Mouse (Mus musculus) lung, embryonic 14.5 days (tissue): ENCODE data around the gene Rbms1. TPM values are rescaled to one million over a fixed set of nuclear protein-coding genes. Genes with fewer than 3 reads are reported as not detected.

ENCODE experiments used
- ATAC-seq: fragments of 200-750 bp; cut with Nextera tagmentation; 2 replicates; pipeline ENCODE4 v1.8.0; 2017; ENCODE audit warnings: mild to moderate bottlenecking, moderate TSS enrichment, moderate library complexity; ENCODE audit not compliant: insufficient read depth
- DNase-seq: peaks from one replicate; pipeline ENCODE4 v3.0.0-alpha.2; 2015
- H3K27ac ChIP-seq: fragments of 300-500 bp; sonication (generic); 2 replicates; pipeline ENCODE4 v1.5.1; 2014; ENCODE audit warnings: low read depth, mild to moderate bottlenecking, moderate library complexity
- H3K27me3 ChIP-seq: fragments of 300-500 bp; sonication (generic); 2 replicates; pipeline ENCODE4 v1.6.1; 2014; ENCODE audit warnings: low read length, control low read depth; ENCODE audit not compliant: insufficient read depth
- H3K36me3 ChIP-seq: fragments of 300-500 bp; sonication (generic); 2 replicates; pipeline ENCODE4 v1.6.1; 2014; ENCODE audit warnings: control low read depth; ENCODE audit not compliant: insufficient read depth
- H3K4me1 ChIP-seq: fragments of 300-500 bp; sonication (generic); 2 replicates; pipeline ENCODE4 v1.6.1; 2014; ENCODE audit warnings: antibody characterized with exemption, control low read depth; ENCODE audit not compliant: insufficient read depth
- H3K4me2 ChIP-seq: fragments of 300-500 bp; sonication (generic); 2 replicates; pipeline ENCODE4 v1.6.1; 2014; ENCODE audit warnings: mild to moderate bottlenecking
- H3K4me3 ChIP-seq: fragments of 300-500 bp; sonication (generic); 2 replicates; pipeline ENCODE4 v1.5.1; 2014; ENCODE audit warnings: low read depth, low read length
- H3K9ac ChIP-seq: fragments of 300-500 bp; sonication (generic); 2 replicates; pipeline ENCODE4 v1.6.1; 2014
- H3K9me3 ChIP-seq: fragments of 300-500 bp; sonication (generic); 2 replicates; pipeline ENCODE4 v1.6.1; 2016; ENCODE audit warnings: low read depth, low read length, control low read depth
- CTCF ChIP-seq: IDR thresholded peaks from 2 replicates; pipeline ENCODE4 v1.5.1; 2016; ENCODE audit warnings: antibody characterized with exemption, low read depth
- WGBS: fragments of 180-500 bp; shearing (Covaris S2); extraction: QIAGEN DNeasy Blood & Tissue Kit; methylation state at CpG from one replicate; pipeline ENCODE4 v1.1.7; 2014; 5-methylcytosine and 5-hydroxymethylcytosine counted together
- polyA plus RNA-seq: library from polyadenylated mRNA; unstranded; fragments of >200 nt; fragmentation: Nextera tagmentation; extraction: Ambion mirVana; gene quantifications from 2 replicates; pipeline ENCODE4 v1.2.1, GENCODE M21; 2014

Rbms1 gene
- polyA plus RNA-seq, 1 experiment from 2014 or later, result 136 TPM

DNA sequence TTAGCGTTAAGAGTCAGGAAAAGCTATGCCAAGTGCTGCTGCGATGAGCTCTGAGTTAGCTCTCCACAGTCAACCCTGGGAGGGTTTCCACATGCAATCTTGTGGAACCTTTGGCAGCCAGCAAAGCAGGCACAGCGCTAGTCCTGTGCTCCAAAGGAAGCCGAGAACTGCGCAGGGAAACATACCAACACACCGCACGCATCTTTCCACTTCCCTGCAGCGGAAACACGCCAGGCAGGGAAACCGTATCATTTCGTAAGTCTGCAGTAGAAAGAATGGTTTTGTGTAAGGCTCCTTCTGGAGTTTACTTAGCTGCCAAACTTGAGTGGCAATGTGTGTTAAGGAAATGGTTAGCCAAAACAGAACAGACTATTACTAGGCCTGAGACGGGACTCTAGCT, 150.0 kb downstream of the Rbms1 start:
- WGBS, result 77% methylated on average over 12 of the region's 12 CpGs
- no peak for ATAC-seq
- H3K4me1 ChIP-seq, result peaks cover 25% of the 10 kb centered on the region; the same call in 1 of the 2 replicates
- DNase-seq, result no peak
- H3K36me3 ChIP-seq, result no peaks in the 10 kb centered on the region; the same call in 1 of the 2 replicates
- H3K9me3 ChIP-seq, result no peaks in the 10 kb centered on the region
- H3K4me3 ChIP-seq, result no peak overlapping the region
- H3K9ac ChIP-seq, result no peak overlapping the region
- TF ChIP-seq CTCF, result no peak
- H3K4me2 ChIP-seq, result no peak overlapping the region
- H3K27me3 ChIP-seq, result no peaks in the 10 kb centered on the region
- H3K27ac ChIP-seq, result no peak overlapping the region; the same call in 1 of the 2 replicates

DNA sequence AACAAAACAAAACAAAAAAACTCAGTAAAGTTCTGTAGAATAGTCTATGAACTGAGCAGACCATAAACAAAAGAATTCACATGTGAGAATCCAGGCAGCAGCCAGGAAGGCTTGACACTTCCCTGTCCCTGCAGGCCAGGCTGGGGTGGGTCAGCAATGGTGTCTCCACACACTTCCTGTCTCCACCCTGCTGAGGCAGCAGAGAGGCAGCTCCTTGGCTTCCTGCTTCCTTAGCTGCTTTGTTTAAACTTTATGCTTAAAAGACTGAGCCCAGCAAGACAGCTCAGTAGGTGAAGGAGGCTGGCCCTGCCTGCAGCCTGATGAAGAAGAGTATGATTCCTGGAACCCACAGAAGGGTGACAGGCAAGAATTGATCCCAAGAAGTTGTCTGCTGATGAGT, 152.4 kb downstream of the Rbms1 start:
- Histone ChIP-seq H3K9me3 (no peaks in the 10 kb centered on the region), H3K4me1 (peaks cover 32% of the 10 kb centered on the region; the same call in 1 of the 2 replicates), H3K4me3 (no peak overlapping the region), H3K4me2 (no peak overlapping the region), H3K27me3 (no peaks in the 10 kb centered on the region), H3K36me3 (no peaks in the 10 kb centered on the region; the same call in 1 of the 2 replicates), H3K27ac (peak overlapping the region; percentile 48; the same call in 1 of the 2 replicates), H3K9ac (no peak overlapping the region)
- TF ChIP-seq CTCF, result peak; percentile 56
- ATAC-seq, result peak; percentile 72; the same call in 1 of the 2 replicates
- DNase-seq, result peak; percentile 79

- no peaks in the 10 kb centered on the region for H3K9me3 ChIP-seq
- H3K4me1 ChIP-seq, result peaks cover 27% of the 10 kb centered on the region; the same call in 1 of the 2 replicates
- no peak for TF ChIP-seq CTCF
- H3K27ac ChIP-seq, result peak overlapping the region; percentile 74; the same call in 1 of the 2 replicates
- peak; percentile 29; the same call in 1 of the 2 replicates for ATAC-seq
- no peaks in the 10 kb centered on the region; the same call in 1 of the 2 replicates for H3K36me3 ChIP-seq
- H3K9ac ChIP-seq, result no peak overlapping the region
- H3K4me2 ChIP-seq, result no peak overlapping the region
- peak; percentile 45 for DNase-seq
- no peak overlapping the region for H3K4me3 ChIP-seq
- no peaks in the 10 kb centered on the region for H3K27me3 ChIP-seq
- WGBS, result 38% methylated on average over 7 of the region's 7 CpGs
Measured at GRCm38 (mm10) chr2:60809441-60809921, 153.5 kb downstream of the Rbms1 start.

DNA sequence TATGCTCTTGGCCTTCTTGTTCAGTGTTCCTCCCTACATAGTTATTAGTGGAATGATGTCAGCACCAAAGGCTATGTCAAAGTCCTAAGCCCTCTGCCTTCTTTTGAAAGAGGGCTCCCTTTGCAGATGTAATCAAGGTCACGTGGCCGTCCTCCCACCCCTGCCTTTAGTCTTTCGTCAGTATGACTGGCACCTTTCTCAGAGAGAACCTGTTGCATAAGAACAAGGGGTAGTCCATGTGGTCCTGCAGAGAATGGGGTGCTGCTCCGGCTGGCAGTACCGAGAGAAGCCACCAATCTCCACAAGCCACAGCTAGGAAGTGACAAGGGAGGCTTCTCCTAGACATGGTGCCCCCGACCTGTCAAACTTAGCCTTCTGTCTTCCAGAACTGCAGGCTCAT, 154.2 kb downstream of the Rbms1 start:
- Histone ChIP-seq H3K4me3 (no peak overlapping the region), H3K9ac (no peak overlapping the region), H3K27ac (0 out of 2 replicates have a peak overlapping the region, but pooled peaks have one; percentile 74), H3K4me2 (no peak overlapping the region), H3K9me3 (no peaks in the 10 kb centered on the region), H3K4me1 (peaks cover 27% of the 10 kb centered on the region; the same call in 1 of the 2 replicates), H3K36me3 (no peaks in the 10 kb centered on the region; the same call in 1 of the 2 replicates), H3K27me3 (no peaks in the 10 kb centered on the region)
- ATAC-seq (no peak), DNase-seq (no peak)
- TF ChIP-seq CTCF, result no peak
- 82% methylated on average over 6 of the region's 6 CpGs for WGBS

- H3K9me3 ChIP-seq, result no peaks in the 10 kb centered on the region
- ATAC-seq (peak; percentile 15; the same call in 1 of the 2 replicates), DNase-seq (peak; percentile 63)
- peaks cover 27% of the 10 kb centered on the region for H3K4me1 ChIP-seq
- WGBS, result 41% methylated on average over 11 of the region's 11 CpGs
- H3K9ac ChIP-seq, result no peak overlapping the region
- no peaks in the 10 kb centered on the region for H3K27me3 ChIP-seq
- peak overlapping the region; percentile 70 for H3K27ac ChIP-seq
- TF ChIP-seq CTCF, result no peak
- H3K36me3 ChIP-seq, result no peaks in the 10 kb centered on the region; the same call in 1 of the 2 replicates
- no peak overlapping the region for H3K4me3 ChIP-seq
- no peak overlapping the region for H3K4me2 ChIP-seq
Measured at GRCm38 (mm10) chr2:60807341-60808195, 155.4 kb downstream of the Rbms1 start.

GRCm38 (mm10) chr2:60804763-60805162, 158.2 kb downstream of the Rbms1 start:
- no peaks in the 10 kb centered on the region; the same call in 1 of the 2 replicates for H3K36me3 ChIP-seq
- no peaks in the 10 kb centered on the region for H3K27me3 ChIP-seq
- no peaks in the 10 kb centered on the region for H3K9me3 ChIP-seq
- no peak overlapping the region for H3K4me2 ChIP-seq
- H3K27ac ChIP-seq, result no peak overlapping the region
- TF ChIP-seq CTCF, result no peak
- H3K4me1 ChIP-seq, result peaks cover 34% of the 10 kb centered on the region
- no peak for ATAC-seq
- H3K4me3 ChIP-seq, result no peak overlapping the region
- 56% methylated on average over 7 of the region's 7 CpGs for WGBS
- no peak overlapping the region for H3K9ac ChIP-seq
- no peak for DNase-seq

- Histone ChIP-seq H3K9ac (no peak overlapping the region), H3K4me1 (peaks cover 28% of the 10 kb centered on the region), H3K36me3 (no peaks in the 10 kb centered on the region), H3K4me3 (no peak overlapping the region), H3K27ac (no peak overlapping the region), H3K27me3 (no peaks in the 10 kb centered on the region), H3K9me3 (no peaks in the 10 kb centered on the region), H3K4me2 (no peak overlapping the region)
- no peak for ATAC-seq
- 89% methylated on average over 6 of the region's 6 CpGs for WGBS
- DNase-seq, result no peak
- TF ChIP-seq CTCF, result no peak
Measured at GRCm38 (mm10) chr2:60803377-60803776, 159.6 kb downstream of the Rbms1 start.
